Comparison of ENCODE assay signal across 8 mouse cellular contexts in the genomic region with DNA sequence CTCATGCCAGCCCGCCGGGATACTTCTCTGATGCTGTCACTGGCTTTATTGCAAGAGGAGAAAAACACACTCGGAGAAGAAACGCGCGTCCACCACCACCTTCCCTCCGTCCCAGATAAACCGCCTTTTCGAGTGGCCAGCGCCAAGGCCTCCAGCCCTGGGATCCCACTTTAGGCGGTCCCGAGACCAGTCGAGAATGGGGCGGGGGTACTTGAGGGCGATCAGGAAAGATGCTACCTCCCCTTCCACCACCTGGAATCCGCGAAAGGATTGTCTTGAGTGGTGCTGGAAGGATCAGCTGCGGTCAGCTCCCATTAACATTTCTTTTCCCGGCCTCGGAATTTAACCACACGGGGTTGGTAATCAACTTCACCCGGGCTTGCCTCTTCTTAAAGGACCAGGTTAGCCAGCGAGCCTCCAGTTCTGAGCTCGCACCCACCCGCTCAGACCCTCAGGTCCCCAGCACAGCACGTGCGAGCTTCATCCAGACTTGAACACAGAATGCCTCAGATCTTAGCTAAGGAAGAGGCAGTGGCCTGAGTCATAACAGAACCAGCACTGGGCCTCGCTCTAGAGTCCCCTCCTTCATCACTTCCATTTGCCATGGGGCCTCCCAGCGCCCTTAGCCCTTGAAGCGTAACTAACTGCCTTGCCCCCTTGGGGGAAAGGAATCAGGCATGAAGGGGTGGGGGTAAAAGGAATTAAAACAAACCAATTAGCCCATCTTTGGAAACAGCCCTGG.
DNase-seq lines count a peak whose midpoint lies in the region; ATAC-seq and TF ChIP-seq lines count a peak whose summit lies in the region.

No protein-coding gene starts in this region.

- peaks cover 18% of the 10 kb centered on the region for H3K4me1 ChIP-seq in lung, embryonic 16.5 days (replicated peaks; ENCODE audit: control insufficient read depth, insufficient read depth, low read length)
- peaks cover 24% of the 10 kb centered on the region for H3K4me1 ChIP-seq in heart, postnatal 0 days (ENCODE audit: control insufficient read depth, insufficient read depth)
- H3K4me1 ChIP-seq in limb, embryonic 13.5 days: peaks cover 38% of the 10 kb centered on the region
- H3K4me1 ChIP-seq in olfactory bulb, adult 2 months (ENCODE audit: control insufficient read depth, insufficient read depth, low read length): peaks cover 32% of the 10 kb centered on the region

- no peaks in the 10 kb centered on the region for H3K9me3 ChIP-seq in lung, embryonic 16.5 days (ENCODE audit: control insufficient read depth, low read length)
- H3K9me3 ChIP-seq in heart, postnatal 0 days (replicated peaks; ENCODE audit: control insufficient read depth, low read length): no peaks in the 10 kb centered on the region
- no peaks in the 10 kb centered on the region for H3K9me3 ChIP-seq in limb, embryonic 13.5 days

- ATAC-seq in lung, embryonic 16.5 days (ENCODE audit: low read depth): peak; percentile 9; the same call in 1 of the 2 replicates
- ATAC-seq in heart, postnatal 0 days (ENCODE audit: insufficient read depth, low read depth): no peak
- ATAC-seq in limb, embryonic 13.5 days (ENCODE audit: low FRiP score, low read depth): no peak
- ATAC-seq in granulocyte monocyte progenitor cell, adult 5-6 weeks (replicated peaks; ENCODE audit: poor library complexity, severe bottlenecking): no peak

- no peak for TF ChIP-seq EP300 in heart, postnatal 0 days (IDR thresholded peaks at IDR 0.05; ENCODE audit: low read depth)

- no peak for DNase-seq in lung, postnatal 36 days
- DNase-seq in heart, postnatal 0 days (ENCODE audit: low spot score): no peak
- no peak for DNase-seq in urinary bladder, postnatal 25 days (ENCODE audit: low spot score)
- DNase-seq in layer of hippocampus, adult 9-11 months: no peak

- H3K4me2 ChIP-seq in lung, embryonic 16.5 days (ENCODE audit: low read depth, low read length): peak overlapping the region; percentile 97
- peak overlapping the region; percentile 92 for H3K4me2 ChIP-seq in heart, postnatal 0 days (ENCODE audit: low read depth, low read length)
- H3K4me2 ChIP-seq in limb, embryonic 13.5 days (replicated peaks): peak overlapping the region; percentile 95

- no peak for TF ChIP-seq CTCF in heart, postnatal 0 days (IDR thresholded peaks at IDR 0.05; ENCODE audit: low read depth)
- no peak for TF ChIP-seq CTCF in olfactory bulb, adult 2 months (IDR thresholded peaks at IDR 0.05; ENCODE audit: insufficient read depth, low read depth, low read length)

- peak overlapping the region; percentile 18; the same call in 1 of the 2 replicates for H3K27ac ChIP-seq in lung, embryonic 16.5 days (ENCODE audit: low read length)
- H3K27ac ChIP-seq in heart, postnatal 0 days (ENCODE audit: low read depth): peak overlapping the region; percentile 36
- no peak overlapping the region for H3K27ac ChIP-seq in limb, embryonic 13.5 days
- no peak overlapping the region for H3K27ac ChIP-seq in olfactory bulb, adult 2 months (ENCODE audit: insufficient read depth, low read depth, low read length)

- peaks cover 20% of the 10 kb centered on the region for H3K27me3 ChIP-seq in lung, embryonic 16.5 days (ENCODE audit: control insufficient read depth, insufficient read depth, low read depth, low read length)
- H3K27me3 ChIP-seq in heart, postnatal 0 days (ENCODE audit: control insufficient read depth, insufficient read depth, low read length): peaks cover 17% of the 10 kb centered on the region; the same call in 1 of the 2 replicates
- peaks cover 71% of the 10 kb centered on the region for H3K27me3 ChIP-seq in limb, embryonic 13.5 days

- H3K36me3 ChIP-seq in lung, embryonic 16.5 days (ENCODE audit: control insufficient read depth, insufficient read depth, low read length): no peaks in the 10 kb centered on the region
- H3K36me3 ChIP-seq in heart, postnatal 0 days (replicated peaks; ENCODE audit: control insufficient read depth, insufficient read depth, low read length): no peaks in the 10 kb centered on the region
- H3K36me3 ChIP-seq in limb, embryonic 13.5 days: no peaks in the 10 kb centered on the region

- WGBS in lung, embryonic 16.5 days: 8% methylated on average over 30 of the region's 30 CpGs
- WGBS in heart, postnatal 0 days: 13% methylated on average over 30 of the region's 30 CpGs
- 2% methylated on average over 30 of the region's 30 CpGs for WGBS in limb, embryonic 13.5 days
- 28% methylated on average over 30 of the region's 30 CpGs for WGBS in olfactory bulb, adult 2 months

- no peak for TF ChIP-seq POLR2A in olfactory bulb, adult 2 months (IDR thresholded peaks at IDR 0.05; ENCODE audit: insufficient read depth, low read depth, low read length)

- H3K9ac ChIP-seq in lung, embryonic 16.5 days (ENCODE audit: low read length): peak overlapping the region; percentile 73
- H3K9ac ChIP-seq in heart, postnatal 0 days (replicated peaks; ENCODE audit: low read depth, low read length): peak overlapping the region; percentile 49; the same call in 1 of the 2 replicates
- H3K9ac ChIP-seq in limb, embryonic 13.5 days: 0 out of 2 replicates have a peak overlapping the region, but pooled peaks have one; percentile 74

- peak overlapping the region; percentile 62 for H3K4me3 ChIP-seq in lung, embryonic 16.5 days (ENCODE audit: low read length)
- peak overlapping the region; percentile 63 for H3K4me3 ChIP-seq in heart, postnatal 0 days (ENCODE audit: low read depth, low read length)
- H3K4me3 ChIP-seq in limb, embryonic 13.5 days: peak overlapping the region; percentile 69
- H3K4me3 ChIP-seq in olfactory bulb, adult 2 months (ENCODE audit: insufficient read depth, low read depth, low read length): peak overlapping the region; percentile 70

Comparison
In these comparisons a context has a peak if more than half of its experiments do, and no peak if none do; other contexts are left out.
1. H3K27ac ChIP-seq: peak in lung, embryonic 16.5 days (single experiment) and heart, postnatal 0 days (single experiment); none in limb, embryonic 13.5 days (single experiment) and olfactory bulb, adult 2 months (single experiment).
2. Peak in every context shown above with its lines, with median percentiles within 50 percentile points of each other: H3K4me2 ChIP-seq, H3K4me3 ChIP-seq and H3K9ac ChIP-seq.